Mouse (Mus musculus) frontal cortex, postnatal 14 days (tissue): ENCODE results near the gene Ogfrl1.
"Not testable (repeated sequence)": the region's sequence is repeated elsewhere in the genome, so short reads cannot be mapped to it uniquely, and the experiment has no call there.

Experiments used
- DNase-seq, 2 experiments: peaks; one replicate each; pipeline ENCODE4 v3.0.0; 2022; ENCODE audit warnings: low spot score in 2 of 2

Ogfrl1 gene

GRCm38 (mm10) chr1:23397623-23398022 is at the start of gene Ogfrl1:
Ogfrl1 (minus strand) TSS chr1:23397772.
- DNase-seq = no peak

GRCm38 (mm10) chr1:23445736-23446424 is 48.3 kb upstream of the Ogfrl1 start:
- no peak for DNase-seq

- DNase-seq = no peak
Measured at GRCm38 (mm10) chr1:23433612-23434011, 36.0 kb upstream of the Ogfrl1 start.

- DNase-seq = no peak
Measured at GRCm38 (mm10) chr1:23426447-23426846, 28.9 kb upstream of the Ogfrl1 start.

- no peak for DNase-seq
Measured at GRCm38 (mm10) chr1:23418941-23419340, 21.4 kb upstream of the Ogfrl1 start.

- no peak for DNase-seq
Measured at GRCm38 (mm10) chr1:23418059-23418458, 20.5 kb upstream of the Ogfrl1 start.

- DNase-seq = no peak
Measured at GRCm38 (mm10) chr1:23417562-23417961, 20.0 kb upstream of the Ogfrl1 start.

GRCm38 (mm10) chr1:23411533-23411932 is 14.0 kb upstream of the Ogfrl1 start:
- DNase-seq = no peak

- no peak for DNase-seq
Measured at GRCm38 (mm10) chr1:23409960-23410359, 12.4 kb upstream of the Ogfrl1 start.

GRCm38 (mm10) chr1:23402401-23402800 is 4.8 kb upstream of the Ogfrl1 start:
- DNase-seq = no peak

- no peak for DNase-seq
Measured at GRCm38 (mm10) chr1:23399552-23399951, 2.0 kb upstream of the Ogfrl1 start.

- DNase-seq = not testable (repeated sequence)
Measured at GRCm38 (mm10) chr1:23394356-23394755, 3.2 kb downstream of the Ogfrl1 start.

- DNase-seq = no peak
Measured at GRCm38 (mm10) chr1:23391744-23392143, 5.8 kb downstream of the Ogfrl1 start.

GRCm38 (mm10) chr1:23384326-23384725 is 13.2 kb downstream of the Ogfrl1 start:
- DNase-seq = no peak

GRCm38 (mm10) chr1:23382806-23383653 is 14.5 kb downstream of the Ogfrl1 start:
- peak; percentile 86 to 90 for DNase-seq

- no peak for DNase-seq
Measured at GRCm38 (mm10) chr1:23382461-23382805, 15.1 kb downstream of the Ogfrl1 start.

- DNase-seq = no peak
Measured at GRCm38 (mm10) chr1:23382037-23382436, 15.5 kb downstream of the Ogfrl1 start.

- peak in 1 of 2 experiments; percentile 20 for DNase-seq
Measured at GRCm38 (mm10) chr1:23379911-23380740, 17.4 kb downstream of the Ogfrl1 start.

- no peak for DNase-seq
Measured at GRCm38 (mm10) chr1:23379321-23379720, 18.3 kb downstream of the Ogfrl1 start.

GRCm38 (mm10) chr1:23377572-23377971 is 20.0 kb downstream of the Ogfrl1 start:
- DNase-seq = no peak

- DNase-seq = no peak
Measured at GRCm38 (mm10) chr1:23374156-23374555, 23.4 kb downstream of the Ogfrl1 start.

GRCm38 (mm10) chr1:23365614-23366013 is 32.0 kb downstream of the Ogfrl1 start:
- DNase-seq = no peak
